Mouse (Mus musculus) layer of hippocampus, postnatal 25 days (tissue): ENCODE data around the gene Gclc. TPM values are rescaled to one million over a fixed set of nuclear protein-coding genes. Genes with fewer than 3 reads are reported as not detected.

Experiments used
- DNase-seq, 2 experiments: peaks; one replicate each; pipeline ENCODE4 v3.0.0; 2022; ENCODE audit warnings: mixed read lengths in 2 of 2, low spot score in 1 of 2; ENCODE audit errors: extremely low spot score in 1 of 2
- total RNA-seq, 2 experiments: library from RNA; stranded (reverse); gene quantifications; 2 replicates each; pipeline ENCODE4 v1.2.3; 2021

The Gclc gene
- total RNA-seq, 2 experiments from 2014 or later, result 46.2 to 47.5 TPM

- DNase-seq, result no peak
Measured at GRCm38 (mm10) chr9:77781453-77782163, 27.3 kb downstream of the Gclc start.

GRCm38 (mm10) chr9:77782201-77782600 lies 27.9 kb downstream of the Gclc start:
- DNase-seq, result no peak

DNA sequence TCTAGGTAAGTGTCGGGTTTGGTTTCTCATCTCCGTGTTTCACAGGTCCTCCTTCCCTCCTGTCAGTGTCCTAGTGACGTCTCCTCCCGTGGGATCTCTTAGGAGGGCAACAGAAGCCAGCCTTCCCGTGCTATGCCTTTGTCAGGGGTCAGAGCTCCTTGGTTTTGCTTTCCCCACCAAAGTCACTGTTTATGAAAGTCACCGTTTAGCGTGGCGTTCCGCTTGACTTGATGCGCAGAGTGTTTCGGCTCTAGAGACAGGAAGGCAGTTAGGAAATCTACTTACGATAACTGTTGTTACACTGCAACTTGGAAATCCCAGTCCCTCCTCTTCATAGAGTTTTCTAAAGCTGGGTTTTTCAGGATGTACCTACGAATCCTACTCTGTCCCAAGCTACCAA lies 28.7 kb downstream of the Gclc start:
- DNase-seq, result no peak

- no peak for DNase-seq
Measured at GRCm38 (mm10) chr9:77785466-77785865, 31.1 kb downstream of the Gclc start.

GRCm38 (mm10) chr9:77787936-77788335 lies 33.6 kb downstream of the Gclc start:
- DNase-seq, result no peak

GRCm38 (mm10) chr9:77789615-77790348 lies 35.4 kb downstream of the Gclc start:
- peak; percentile 28 to 72 for DNase-seq

- DNase-seq, result no peak
Measured at GRCm38 (mm10) chr9:77793838-77794237, 39.5 kb downstream of the Gclc start.

GRCm38 (mm10) chr9:77802461-77802860 lies 48.1 kb downstream of the Gclc start:
- DNase-seq, result peak in 1 of 2 experiments; percentile 39

- DNase-seq, result no peak
Measured at GRCm38 (mm10) chr9:77806426-77806825, 52.1 kb downstream of the Gclc start.

DNA sequence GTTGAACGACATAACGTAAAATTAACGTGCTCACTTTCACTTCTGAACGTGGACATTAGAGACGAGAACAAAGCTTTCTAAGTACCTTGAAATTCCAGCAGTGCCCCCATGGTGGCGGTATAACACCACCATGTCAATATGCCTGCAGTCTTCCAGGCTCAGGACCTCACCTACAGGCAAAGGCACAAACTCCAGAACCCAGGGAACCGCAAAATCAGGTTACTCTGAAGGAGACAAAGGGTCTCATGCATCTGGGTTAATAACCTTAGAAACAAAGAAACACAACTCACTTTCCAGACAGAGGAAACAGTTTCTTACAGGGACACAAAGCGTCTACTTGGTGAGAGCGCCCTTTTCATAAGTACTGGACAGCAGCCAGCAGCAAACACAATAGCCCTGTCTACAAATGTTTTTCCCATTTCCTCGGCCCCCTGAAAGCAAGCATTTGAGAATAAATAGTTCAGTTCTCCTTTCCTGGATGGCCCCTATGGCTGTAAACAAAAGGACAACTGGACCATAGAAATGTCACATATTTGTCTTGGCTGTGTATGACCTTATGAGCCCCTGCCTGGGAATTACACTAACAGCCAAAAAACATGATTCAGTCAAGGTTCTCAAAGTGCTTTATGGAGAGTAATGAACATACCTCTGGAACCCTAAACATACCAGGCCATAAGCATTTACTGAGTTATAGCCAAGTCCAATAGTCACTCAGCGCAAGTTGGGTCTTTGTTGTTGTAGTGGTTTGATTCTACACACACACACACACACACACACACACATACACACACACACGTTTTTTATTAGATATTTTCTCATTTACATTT lies 52.7 kb downstream of the Gclc start:
- peak; percentile 71 to 94 for DNase-seq

DNA sequence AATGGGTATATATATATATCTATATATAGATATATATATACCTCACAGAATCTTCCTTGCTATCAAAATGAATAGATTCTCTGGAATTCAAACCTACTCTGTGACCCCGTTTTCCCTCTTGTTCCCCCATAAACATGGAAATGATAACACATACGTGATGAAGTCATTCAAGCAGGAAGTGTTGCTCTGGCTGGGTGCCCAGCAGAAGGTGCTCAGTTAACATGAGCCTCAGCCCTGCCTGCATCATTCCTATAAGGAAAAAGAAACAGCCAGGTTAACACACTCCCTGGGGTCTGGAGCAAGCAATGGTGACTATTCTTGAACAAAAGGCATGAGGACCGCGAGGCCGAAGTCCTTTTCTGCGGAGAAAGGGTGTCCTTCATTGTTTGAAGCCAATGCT lies 54.1 kb downstream of the Gclc start:
- DNase-seq, result no peak

DNA sequence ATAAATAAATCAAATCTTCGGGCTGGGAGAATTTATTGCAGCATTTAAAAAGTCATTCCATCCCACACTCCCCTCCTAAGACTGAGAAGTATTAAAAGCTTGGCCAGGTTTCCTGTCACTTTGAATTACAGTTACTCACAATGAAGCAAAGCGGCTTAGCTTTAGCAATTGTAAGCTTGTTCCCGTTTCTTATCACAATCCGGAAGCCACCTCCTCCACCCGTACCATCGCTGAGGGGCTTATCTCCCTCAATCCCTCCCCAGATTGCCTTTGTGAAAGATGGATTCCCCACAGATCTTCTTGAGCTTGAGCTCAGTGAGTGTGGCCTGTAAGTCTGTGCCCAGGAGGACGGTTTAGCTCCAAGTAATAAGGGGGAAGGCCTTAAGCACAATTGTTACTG lies 64.5 kb downstream of the Gclc start:
- DNase-seq, result no peak

DNA sequence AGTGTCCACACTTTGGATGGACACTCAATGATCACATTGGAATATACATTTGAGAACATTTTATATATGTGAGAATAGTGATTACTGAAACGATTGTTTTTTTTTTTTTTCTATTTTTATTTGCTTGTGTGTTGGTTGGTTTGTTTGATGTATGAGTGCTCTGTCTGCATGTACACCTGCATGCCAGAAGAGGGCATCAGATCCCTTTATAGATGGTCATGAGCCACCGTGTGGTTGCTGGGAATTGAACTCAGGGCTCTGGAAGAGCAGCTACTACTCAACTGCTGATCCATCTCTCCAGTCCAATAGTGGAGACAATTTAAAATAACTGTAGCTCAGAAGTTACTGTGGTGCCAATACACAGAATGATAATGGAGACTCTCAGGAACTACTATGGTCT lies 65.0 kb downstream of the Gclc start:
- no peak for DNase-seq

DNA sequence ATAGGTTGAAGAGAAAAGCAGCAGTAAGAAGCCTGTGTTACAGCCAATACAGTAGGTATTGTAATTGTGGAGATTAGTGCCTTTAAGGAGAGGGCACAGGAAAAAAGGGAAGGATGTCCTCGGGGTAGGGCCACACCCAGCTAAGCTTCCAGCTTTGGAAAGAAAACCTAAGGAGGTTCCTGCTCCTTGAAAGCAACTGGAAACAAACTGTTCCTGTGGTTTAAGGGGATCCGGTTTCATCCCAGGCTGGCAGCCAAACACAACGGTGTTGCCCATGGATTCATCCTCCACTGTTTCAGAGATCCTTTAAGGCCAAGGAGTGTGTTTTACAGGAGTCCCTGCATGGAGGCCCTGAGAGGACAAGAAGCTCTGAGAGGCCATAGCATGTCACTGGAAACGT lies 66.5 kb downstream of the Gclc start:
- no peak for DNase-seq

- no peak for DNase-seq
Measured at GRCm38 (mm10) chr9:77825380-77825961, 71.1 kb downstream of the Gclc start.

DNA sequence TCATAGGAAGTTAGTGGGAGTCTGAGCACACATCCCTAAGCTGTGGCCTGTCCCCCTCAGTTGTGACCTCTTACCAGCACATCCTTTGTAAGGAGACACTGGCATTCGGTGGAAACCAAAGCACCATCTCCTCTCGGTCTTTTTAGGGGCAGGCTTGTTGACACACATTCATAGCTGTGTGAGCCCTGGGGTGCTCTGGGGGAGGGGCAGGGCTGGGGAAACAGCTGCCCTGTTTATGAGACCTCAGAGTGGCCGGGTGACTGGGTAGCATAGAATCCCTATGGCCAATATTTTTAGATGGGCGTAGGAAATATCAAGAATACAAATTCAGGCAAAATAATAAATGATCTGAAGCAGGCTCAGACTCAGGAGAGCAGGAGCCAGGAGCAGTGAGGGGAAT lies 71.9 kb downstream of the Gclc start:
- DNase-seq, result no peak

DNA sequence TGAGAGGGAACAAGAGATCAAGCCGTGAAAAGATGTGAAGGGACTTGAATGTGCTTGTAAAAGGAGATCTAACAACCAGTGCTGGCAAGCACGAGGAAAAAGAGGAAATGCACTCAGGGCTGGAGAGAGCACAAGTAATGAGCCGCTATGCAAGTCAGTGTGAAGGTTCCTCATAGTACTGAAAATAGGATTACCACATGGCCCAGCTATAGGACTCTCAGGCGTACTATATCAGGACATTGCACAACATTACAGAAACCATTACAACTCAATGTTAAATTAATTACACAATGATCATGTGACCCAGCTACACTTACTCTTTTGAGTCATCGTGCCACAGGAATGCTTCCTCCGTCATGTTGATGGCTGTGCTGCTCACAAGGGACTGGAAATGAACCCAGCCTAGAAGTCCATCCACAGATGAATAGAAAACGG lies 74.2 kb downstream of the Gclc start:
- DNase-seq, result no peak

DNA sequence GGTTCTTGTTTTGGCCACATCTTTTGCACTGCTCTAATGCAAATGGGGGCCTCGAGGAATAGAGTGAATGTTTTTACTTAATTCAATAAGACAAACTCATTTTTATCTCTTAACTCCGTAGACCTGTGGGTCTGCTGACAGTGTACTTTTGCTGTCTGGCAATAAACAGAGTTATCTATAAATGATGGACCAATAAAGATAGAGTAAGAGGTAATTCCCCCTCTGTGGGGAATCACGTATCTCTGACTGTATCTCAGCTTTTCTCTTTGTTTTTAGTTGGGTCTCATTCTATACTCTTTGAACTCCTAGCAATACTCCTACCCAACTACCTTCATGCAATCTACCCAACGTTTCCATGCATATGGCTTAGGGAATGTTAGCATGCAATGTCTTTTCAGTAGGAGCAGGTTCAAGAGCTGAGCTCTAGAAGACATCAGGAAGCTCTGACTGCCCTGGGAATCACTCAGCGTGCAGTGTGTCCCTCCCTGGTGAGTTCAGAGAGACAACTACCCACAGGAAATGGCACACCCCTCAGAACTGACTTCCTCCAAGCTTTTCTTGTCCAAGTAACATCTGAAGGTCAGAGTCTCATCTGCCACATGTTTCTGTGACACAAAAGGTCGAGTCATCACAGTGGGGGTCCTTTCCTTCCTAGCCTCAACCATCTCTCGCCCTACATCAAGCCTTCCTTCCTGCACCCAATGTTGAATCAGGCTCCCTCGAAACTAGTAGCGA lies 80.1 kb downstream of the Gclc start:
- DNase-seq, result no peak

DNA sequence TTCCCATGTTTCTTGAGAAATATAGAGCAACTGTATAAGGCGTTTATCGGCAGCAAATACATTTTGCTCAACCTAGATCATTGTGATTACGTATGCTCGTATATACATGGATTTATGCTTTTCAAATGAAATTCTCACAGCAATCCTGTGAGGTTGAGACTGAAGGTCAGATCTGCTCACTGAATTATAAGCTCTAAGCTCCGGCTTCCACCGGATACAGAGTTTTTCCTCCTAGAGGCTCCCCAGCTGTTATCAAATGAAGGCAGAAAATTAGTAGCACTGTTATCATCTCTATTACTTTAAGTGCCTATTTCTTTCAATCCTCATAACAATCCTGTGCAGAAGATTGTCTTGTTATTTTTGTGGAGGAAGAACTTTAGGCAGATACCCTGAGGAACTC lies 80.8 kb downstream of the Gclc start:
- DNase-seq, result no peak

GRCm38 (mm10) chr9:77835756-77836155 lies 81.4 kb downstream of the Gclc start:
- DNase-seq, result no peak
